In genomic region chr15:27503221-27503620, GRCm38 (mm10) we compare ENCODE assay signal across 11 mouse cellular contexts. TPM values are rescaled to one million over a fixed set of nuclear protein-coding genes. Genes with fewer than 3 reads are reported as not detected.
DNase-seq lines count a peak whose midpoint lies in the region.
"Had no signal": no experiment of that assay in that cellular context is flagged by ENCODE, and none has a peak within 500 bp of the region (broad histone marks: within the 10 kb centered on the region; RNA-seq: fewer than 3 reads in every experiment).

No protein-coding gene starts in this region.

- intact Hi-C loops in heart, postnatal 25 days (cut with DNase I) = no loop called here
- intact Hi-C loops in heart, postnatal 14 days (cut with DNase I) = no loop called here

- DNase-seq in heart, embryonic 10.5 days (ENCODE audit: low spot score) = no peak
- DNase-seq in heart, postnatal 25 days (ENCODE audit: low spot score) = no peak
- DNase-seq in frontal cortex, postnatal 36 days (ENCODE audit: low spot score in 2 of 2) = peak; percentile 40 to 75
- peak; percentile 49 to 53 for DNase-seq in heart, postnatal 14 days
- peak; percentile 21 for DNase-seq in lung, postnatal 25 days (ENCODE audit: low spot score)
- no peak for DNase-seq in thymus, adult 18-20 months
- no peak for DNase-seq in spleen, postnatal 4 days (ENCODE audit: low spot score in 2 of 2)
- DNase-seq in embryonic facial prominence, embryonic 10.5 days (ENCODE audit: low spot score) = no peak
- DNase-seq: liver, embryonic 13.5 days had no signal

- no peak overlapping the region for H3K4me3 ChIP-seq in heart, embryonic 10.5 days
- H3K4me3 ChIP-seq in embryonic facial prominence, embryonic 10.5 days = no peak overlapping the region
- H3K4me3 ChIP-seq: liver, embryonic 13.5 days; midbrain, embryonic 13.5 days; neural tube, embryonic 12.5 days had no signal

- H3K4me1 ChIP-seq in heart, embryonic 10.5 days = peaks cover 72% of the 10 kb centered on the region
- H3K4me1 ChIP-seq in embryonic facial prominence, embryonic 10.5 days = peaks cover 28% of the 10 kb centered on the region

- H3K27ac ChIP-seq in heart, embryonic 10.5 days = peak overlapping the region; percentile 74; the same call in 1 of the 2 replicates
- H3K27ac ChIP-seq in embryonic facial prominence, embryonic 10.5 days (replicated peaks) = no peak overlapping the region
- H3K27ac ChIP-seq: liver, embryonic 13.5 days; midbrain, embryonic 13.5 days; neural tube, embryonic 12.5 days had no signal

- no peaks in the 10 kb centered on the region for H3K9me3 ChIP-seq in heart, embryonic 10.5 days
- no peaks in the 10 kb centered on the region for H3K9me3 ChIP-seq in embryonic facial prominence, embryonic 10.5 days
- H3K9me3 ChIP-seq: liver, embryonic 13.5 days; midbrain, embryonic 13.5 days; neural tube, embryonic 12.5 days had no signal

- H3K27me3 ChIP-seq in heart, embryonic 10.5 days (ENCODE audit: insufficient read depth, poor library complexity, severe bottlenecking) = no peaks in the 10 kb centered on the region
- no peaks in the 10 kb centered on the region for H3K27me3 ChIP-seq in embryonic facial prominence, embryonic 10.5 days (replicated peaks; ENCODE audit: low read depth, poor library complexity, severe bottlenecking)
- H3K27me3 ChIP-seq: liver, embryonic 13.5 days; midbrain, embryonic 13.5 days; neural tube, embryonic 12.5 days had no signal

- H3K36me3 ChIP-seq in heart, embryonic 10.5 days = no peaks in the 10 kb centered on the region
- H3K36me3 ChIP-seq in embryonic facial prominence, embryonic 10.5 days (replicated peaks) = no peaks in the 10 kb centered on the region
- H3K36me3 ChIP-seq: liver, embryonic 13.5 days; midbrain, embryonic 13.5 days; neural tube, embryonic 12.5 days had no signal

- WGBS in heart, embryonic 10.5 days = 59% methylated on average over 9 of the region's 9 CpGs
- 89% methylated on average over 9 of the region's 9 CpGs for WGBS in embryonic facial prominence, embryonic 10.5 days

RNA-seq across cellular contexts. Expression of gene Ank, which starts 36.7 kb away (rescaled TPM):
- polyA plus RNA-seq in heart, embryonic 10.5 days (2016; fragmentation: Nextera tagmentation; extraction: Ambion mirVana) = 8.4 and 11.0 TPM in 2 replicates
- 100 to 1,000 TPM; 174 to 208 TPM for total RNA-seq in heart, postnatal 25 days (2021)
- total RNA-seq in heart, postnatal 14 days (2021) = 100 to 1,000 TPM; 176 to 186 TPM
- polyA plus RNA-seq in embryonic facial prominence, embryonic 10.5 days (2016; fragmentation: Nextera tagmentation; extraction: Ambion mirVana) = 5.9 and 6.2 TPM in 2 replicates

Comparison
In these comparisons a context has a peak if more than half of its experiments do, and no peak if none do; other contexts are left out.
1. DNase-seq: peak in frontal cortex, postnatal 36 days (2 of 2), heart, postnatal 14 days (2 of 2) and lung, postnatal 25 days (single experiment); none in heart, embryonic 10.5 days (single experiment), heart, postnatal 25 days (single experiment), thymus, adult 18-20 months (0 of 2), spleen, postnatal 4 days (0 of 2) and embryonic facial prominence, embryonic 10.5 days (single experiment).